Mouse (Mus musculus) G1E (cell line): ENCODE measurements around the gene Hspbp1. TPM values are rescaled to one million over a fixed set of nuclear protein-coding genes. Genes with fewer than 3 reads are reported as not detected.

ENCODE experiments used
- ATAC-seq: 2 replicates; pipeline ENCODE4 v1.8.0; 2016; ENCODE audit warnings: mild to moderate bottlenecking; ENCODE audit not compliant: insufficient number of reproducible peaks, poor library complexity, low FRiP score, severe bottlenecking; ENCODE audit errors: extremely low read depth
- DNase-seq: peaks from one replicate; pipeline ENCODE4 v3.0.0; 2012; ENCODE audit warnings: low spot score
- H3K27me3 ChIP-seq: 2 replicates; pipeline ENCODE4 v1.6.1; 2012; ENCODE audit warnings: mild to moderate bottlenecking, low read length, inconsistent platforms; ENCODE audit not compliant: insufficient read depth
- H3K36me3 ChIP-seq: replicated peaks from 2 replicates; pipeline ENCODE3; 2012; ENCODE audit warnings: mild to moderate bottlenecking, inconsistent platforms
- H3K4me1 ChIP-seq: 2 replicates; pipeline ENCODE4 v1.6.1; 2012; ENCODE audit warnings: low read depth, low read length, inconsistent platforms, mixed read lengths; ENCODE audit not compliant: insufficient read depth
- H3K4me3 ChIP-seq: 2 replicates; pipeline ENCODE4 v1.5.1; 2012; ENCODE audit warnings: low read depth, mild to moderate bottlenecking, inconsistent platforms, low read length, moderate library complexity, mixed read lengths
- H3K9me3 ChIP-seq: replicated peaks from 2 replicates; pipeline ENCODE4 v1.6.1; 2012; ENCODE audit warnings: inconsistent platforms
- CTCF ChIP-seq: IDR thresholded peaks from 2 replicates; pipeline ENCODE4 v1.5.1; 2012; ENCODE audit warnings: low read depth, low read length, inconsistent platforms, mixed read lengths
- GATA1 ChIP-seq: IDR thresholded peaks from 2 replicates; pipeline ENCODE4 v1.6.1; 2012; ENCODE audit warnings: borderline replicate concordance, low read length, inconsistent platforms, mixed read lengths
- GATA2 ChIP-seq: IDR thresholded peaks from 2 replicates; pipeline ENCODE4 v1.6.1; 2012; ENCODE audit warnings: low read depth, low read length, inconsistent platforms, borderline replicate concordance
- POLR2AphosphoS5 ChIP-seq: IDR thresholded peaks from 2 replicates; pipeline ENCODE4 v1.6.1; 2012; ENCODE audit warnings: low read depth, low read length, inconsistent platforms; ENCODE audit not compliant: insufficient replicate concordance
- TAL1 ChIP-seq: conservative IDR thresholded peaks from 2 replicates; pipeline ENCODE4 v1.6.1; 2012; ENCODE audit warnings: low read depth, low read length, inconsistent platforms, mixed read lengths
- polyA plus RNA-seq: library from polyadenylated mRNA; stranded (reverse); fragments of >175 nt; gene quantifications from 2 replicates; pipeline ENCODE4 v1.2.3, GENCODE M21; 2012
- total RNA-seq, 2 experiments: library from RNA; stranded (forward) in 1 of 2; stranded (reverse) in 1 of 2; fragments of 200-1000 nt in 1 of 2; fragments of >200 nt in 1 of 2; fragmentation: Nextera tagmentation in 1 of 2; gene quantifications; 2 replicates each; pipeline ENCODE4 v1.2.3; 2014 to 2017

Hspbp1 gene
- total RNA-seq (2014; fragmentation: Nextera tagmentation) (55.3 and 67.8 TPM in 2 replicates), total RNA-seq (2017) (26.5 and 30.6 TPM in 2 replicates), polyA plus RNA-seq (124 and 152 TPM in 2 replicates)

- Histone ChIP-seq H3K4me3 (peak within 1 kb of the TSS; percentile 86), H3K27me3 (peaks cover 7% of the 10 kb centered on the region; the same call in 1 of the 2 replicates), H3K4me1 (peaks cover 31% of the 10 kb centered on the region), H3K9me3 (no peaks in the 10 kb centered on the region), H3K36me3 (peaks cover 32% of the 10 kb centered on the region)
- TF ChIP-seq GATA1 (no peak), CTCF (no peak), TAL1 (no peak), GATA2 (no peak), POLR2AphosphoS5 (no peak)
- DNase-seq (peak; percentile 84), ATAC-seq (peak; percentile 93)
These were observed at the start of gene Hspbp1 for GRCm38 (mm10) chr7:4684632-4685417. Gene Hspbp1, minus strand, starts transcription at chr7:4685068.

DNA sequence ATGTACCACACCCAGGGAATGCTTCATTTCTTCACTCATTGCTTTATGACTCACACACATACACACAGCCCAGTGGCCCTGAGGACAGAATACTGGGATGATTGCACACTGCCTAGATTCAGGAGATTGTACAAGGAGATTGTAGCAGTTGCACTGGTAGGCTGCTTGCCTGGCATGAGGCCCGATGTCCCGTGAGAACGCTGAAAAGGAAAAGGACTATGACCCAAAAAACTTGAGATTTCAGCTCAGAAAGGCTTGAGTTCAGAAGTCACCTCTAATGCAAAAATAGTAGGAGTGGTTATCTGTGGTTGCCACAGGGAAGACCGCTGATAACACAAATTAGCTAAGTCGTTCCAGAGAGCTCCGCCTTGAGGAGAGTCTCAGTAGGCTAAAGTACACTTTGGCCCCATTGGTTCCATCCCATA, 48.1 kb upstream of the Hspbp1 start:
- peaks cover 15% of the 10 kb centered on the region for H3K4me1 ChIP-seq
- no peaks in the 10 kb centered on the region for H3K9me3 ChIP-seq
- TF ChIP-seq GATA1 (no peak), POLR2AphosphoS5 (no peak), TAL1 (no peak), CTCF (no peak), GATA2 (no peak)
- ATAC-seq, result no peak
- H3K4me3 ChIP-seq, result no peak overlapping the region
- H3K27me3 ChIP-seq, result peaks cover 7% of the 10 kb centered on the region; the same call in 1 of the 2 replicates
- no peaks in the 10 kb centered on the region for H3K36me3 ChIP-seq
- DNase-seq, result no peak

- H3K4me3 ChIP-seq, result no peak overlapping the region
- no peak for DNase-seq
- TF ChIP-seq GATA2 (no peak), POLR2AphosphoS5 (no peak), CTCF (no peak), GATA1 (no peak), TAL1 (no peak)
- H3K27me3 ChIP-seq, result peaks cover 10% of the 10 kb centered on the region; the same call in 1 of the 2 replicates
- H3K4me1 ChIP-seq, result peaks cover 15% of the 10 kb centered on the region
- H3K36me3 ChIP-seq, result no peaks in the 10 kb centered on the region
- H3K9me3 ChIP-seq, result no peaks in the 10 kb centered on the region
- ATAC-seq, result no peak
These were observed 46.2 kb upstream of the Hspbp1 start for GRCm38 (mm10) chr7:4731090-4731489.

GRCm38 (mm10) chr7:4725169-4725568, 40.3 kb upstream of the Hspbp1 start, which contains the start of gene Tmem150b:
Gene Tmem150b, minus strand, starts transcription at chr7:4725249.
- H3K4me1 ChIP-seq, result peaks cover 8% of the 10 kb centered on the region
- no peaks in the 10 kb centered on the region for H3K9me3 ChIP-seq
- H3K36me3 ChIP-seq, result no peaks in the 10 kb centered on the region
- ATAC-seq (peak; percentile 49), DNase-seq (no peak)
- peaks cover 33% of the 10 kb centered on the region for H3K27me3 ChIP-seq
- no peak within 1 kb of the TSS for H3K4me3 ChIP-seq
- TF ChIP-seq GATA1 (no peak), GATA2 (no peak), CTCF (no peak), POLR2AphosphoS5 (no peak), TAL1 (no peak)

DNA sequence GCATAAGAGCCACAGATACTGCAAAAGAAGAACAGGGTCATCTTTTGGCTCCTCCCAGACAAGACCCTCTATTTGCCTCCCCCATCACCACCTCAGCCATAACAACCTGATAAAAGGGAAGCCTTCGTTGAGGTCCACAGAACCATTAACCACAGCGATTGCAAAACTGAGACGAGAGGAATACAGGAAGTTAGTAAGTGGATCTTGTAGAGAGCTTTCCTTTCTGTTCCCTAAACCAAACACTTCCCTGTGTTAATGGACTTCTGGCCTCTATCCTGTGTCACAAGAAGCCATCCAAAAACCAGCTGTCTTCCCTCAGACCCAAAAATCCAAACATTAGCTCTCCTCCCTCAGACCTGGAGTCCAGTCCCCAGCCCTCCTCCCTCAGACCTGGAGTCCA, 39.5 kb upstream of the Hspbp1 start:
- peaks cover 37% of the 10 kb centered on the region for H3K27me3 ChIP-seq
- no peak overlapping the region for H3K4me3 ChIP-seq
- ATAC-seq, result no peak
- TF ChIP-seq POLR2AphosphoS5, result no peak
- TF ChIP-seq TAL1, result no peak
- no peak for TF ChIP-seq GATA2
- no peak for TF ChIP-seq GATA1
- no peak for DNase-seq
- H3K9me3 ChIP-seq, result no peaks in the 10 kb centered on the region
- H3K4me1 ChIP-seq, result peaks cover 8% of the 10 kb centered on the region
- no peaks in the 10 kb centered on the region for H3K36me3 ChIP-seq

DNA sequence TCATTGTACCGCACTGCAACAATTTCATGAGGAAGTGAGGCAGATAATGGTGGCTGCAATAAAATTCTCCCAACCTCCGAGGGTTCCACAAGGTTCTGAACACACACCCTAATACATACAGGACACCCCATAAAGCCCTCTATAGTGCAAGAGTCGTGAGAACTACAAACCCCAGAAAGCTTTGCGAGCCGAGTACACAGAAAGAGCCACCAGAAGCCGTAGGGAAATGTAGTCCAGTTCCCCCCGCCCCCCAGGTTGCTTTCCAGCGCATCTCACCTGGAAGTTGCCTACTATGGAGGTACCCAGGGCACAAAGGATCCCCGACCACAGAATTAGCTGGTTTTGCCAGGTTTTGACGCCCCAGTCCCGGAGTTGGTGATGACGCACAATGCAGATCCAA, 38.6 kb upstream of the Hspbp1 start:
- Histone ChIP-seq H3K4me3 (no peak overlapping the region), H3K27me3 (peaks cover 37% of the 10 kb centered on the region), H3K9me3 (no peaks in the 10 kb centered on the region), H3K4me1 (peaks cover 8% of the 10 kb centered on the region), H3K36me3 (no peaks in the 10 kb centered on the region)
- DNase-seq (no peak), ATAC-seq (no peak)
- TF ChIP-seq TAL1, result no peak
